Mouse (Mus musculus): ENCODE measurements around the gene Ppfibp2.

Gene Ppfibp2

DNA sequence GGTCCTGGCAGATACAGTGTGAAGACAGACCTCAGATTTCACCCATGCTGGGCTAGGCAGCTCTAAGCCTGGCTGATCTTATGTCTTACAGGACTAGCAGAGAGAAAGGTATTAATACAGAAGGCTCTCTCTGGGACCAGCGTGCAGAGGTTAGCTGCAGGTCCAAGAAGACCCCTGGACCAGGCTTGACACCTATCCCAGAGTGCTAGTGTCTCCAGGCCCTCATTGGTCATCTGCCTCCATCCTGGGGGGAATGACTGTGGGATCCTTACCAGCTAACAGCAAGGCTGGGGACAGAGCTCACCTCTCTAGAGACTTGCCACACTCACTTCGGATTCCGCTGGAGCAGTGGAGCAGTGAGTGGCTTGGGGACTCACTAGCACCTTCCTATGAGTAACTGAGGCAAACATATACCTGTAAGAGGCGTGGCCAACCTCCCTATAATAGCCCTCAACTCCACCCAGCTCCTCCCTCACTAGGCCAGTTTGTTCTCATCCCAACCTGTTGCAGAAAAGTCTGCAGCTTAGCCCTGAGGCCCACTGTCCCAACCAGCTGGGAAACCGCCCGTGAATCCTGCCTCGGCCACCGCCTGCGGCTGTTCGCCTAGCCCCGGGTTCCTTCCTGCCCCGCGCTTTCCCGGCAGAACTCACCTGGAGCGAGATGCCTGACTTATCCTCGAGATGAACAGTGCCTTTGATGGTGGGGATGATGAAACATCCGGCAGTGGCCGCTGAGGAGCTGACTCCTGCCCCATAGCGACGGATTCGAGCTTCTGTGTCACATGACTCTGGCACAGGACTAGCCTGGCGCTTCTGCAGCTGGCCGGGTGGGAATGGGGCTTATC is 162.5 kb downstream of the Ppfibp2 start, which contains the start of gene Cyb5r2:
Cyb5r2 (minus strand) TSS at position 725 of the 844 bp plus-strand sequence.
- DNase-seq (ENCODE audit: low spot score): peak; percentile 76

DNA sequence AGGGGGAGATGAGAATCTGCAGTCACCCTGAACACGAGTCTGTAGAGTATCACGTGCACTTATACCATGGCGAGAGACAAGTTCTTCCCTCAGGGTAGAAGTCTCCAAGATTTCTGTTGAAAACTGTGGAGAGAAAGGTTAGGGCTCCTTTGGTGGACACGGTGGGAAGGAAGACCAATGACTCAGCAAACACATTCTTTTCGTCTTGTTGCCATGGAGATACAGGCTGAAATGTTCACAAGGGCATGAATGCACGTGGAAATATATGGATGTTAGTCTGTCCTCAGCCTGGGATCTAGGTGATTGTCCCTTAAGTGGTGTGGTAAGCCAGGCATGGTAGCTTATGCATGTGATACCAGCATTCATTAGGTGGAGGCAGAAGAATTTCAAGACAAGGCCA is 175.8 kb downstream of the Ppfibp2 start:
- no peak for DNase-seq (ENCODE audit: low spot score)

DNA sequence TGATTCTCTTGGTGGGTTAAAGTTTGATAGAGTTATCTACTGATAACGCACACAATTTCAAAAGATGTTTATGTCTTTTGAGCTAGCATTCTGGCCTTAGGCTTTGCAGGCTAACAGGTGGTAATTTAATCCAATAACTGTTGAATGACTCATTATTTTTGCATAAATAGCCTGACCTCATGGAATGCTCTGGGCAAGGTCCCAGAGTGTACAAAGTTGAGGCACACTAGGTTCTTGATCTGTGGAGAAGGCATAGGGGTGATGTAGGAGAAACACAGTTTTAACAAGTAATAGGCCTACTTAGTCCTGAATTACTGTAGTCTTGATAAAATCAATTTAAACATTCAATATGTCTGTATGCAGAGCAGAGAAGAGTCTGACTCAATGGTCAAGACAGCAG is 183.2 kb downstream of the Ppfibp2 start:
- no peak for DNase-seq (ENCODE audit: low spot score)

DNA sequence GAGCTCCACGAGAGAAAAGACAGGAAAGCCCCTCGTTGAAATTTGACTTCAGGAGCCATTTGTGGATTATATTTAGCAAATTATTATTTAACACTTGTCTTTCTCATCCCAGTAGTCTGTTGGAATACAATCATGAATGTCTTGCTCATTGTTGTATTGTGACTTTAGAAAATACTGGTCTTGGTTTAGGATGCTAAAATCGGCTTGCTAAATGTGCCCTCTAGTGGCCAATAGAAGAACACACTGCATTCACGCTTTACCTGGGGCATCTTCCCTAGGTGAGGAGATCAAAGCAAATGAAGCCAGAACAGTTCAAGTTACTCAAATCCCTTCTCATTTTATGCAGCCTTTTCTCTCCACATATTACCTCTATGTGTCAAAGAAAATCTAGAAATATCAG is 184.6 kb downstream of the Ppfibp2 start:
- peak; percentile 52 for DNase-seq (ENCODE audit: low spot score)

DNA sequence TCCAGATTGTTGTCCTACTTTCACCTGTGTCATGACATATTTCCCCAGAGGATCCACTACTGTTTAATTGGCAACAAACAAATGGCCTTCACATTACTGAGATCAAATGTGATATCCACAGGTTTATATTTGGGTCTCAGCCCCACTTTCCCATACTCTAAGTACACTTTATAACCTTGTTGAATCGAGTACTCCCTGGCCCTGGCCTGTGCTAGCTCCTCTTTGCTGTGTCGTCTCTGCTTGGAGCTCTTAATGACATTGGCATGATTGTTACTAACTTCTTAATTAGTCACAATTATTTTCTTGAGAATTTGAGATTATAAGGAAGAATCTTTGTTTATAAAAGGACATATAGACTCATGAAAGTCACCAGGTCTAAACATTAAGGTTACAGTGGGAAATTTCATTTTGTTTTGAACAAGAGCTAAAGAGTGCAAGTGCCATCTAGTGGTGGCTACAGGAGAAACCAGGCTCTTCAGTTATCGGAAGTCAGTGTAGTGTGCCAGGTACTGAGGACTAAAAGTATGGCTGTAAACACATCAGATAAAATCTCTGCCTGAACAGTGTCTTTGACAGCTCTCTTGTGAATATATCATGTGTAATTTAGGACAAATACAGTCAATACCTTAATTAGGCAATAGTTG is 193.1 kb downstream of the Ppfibp2 start:
- peak; percentile 67 for DNase-seq (ENCODE audit: low spot score)

DNA sequence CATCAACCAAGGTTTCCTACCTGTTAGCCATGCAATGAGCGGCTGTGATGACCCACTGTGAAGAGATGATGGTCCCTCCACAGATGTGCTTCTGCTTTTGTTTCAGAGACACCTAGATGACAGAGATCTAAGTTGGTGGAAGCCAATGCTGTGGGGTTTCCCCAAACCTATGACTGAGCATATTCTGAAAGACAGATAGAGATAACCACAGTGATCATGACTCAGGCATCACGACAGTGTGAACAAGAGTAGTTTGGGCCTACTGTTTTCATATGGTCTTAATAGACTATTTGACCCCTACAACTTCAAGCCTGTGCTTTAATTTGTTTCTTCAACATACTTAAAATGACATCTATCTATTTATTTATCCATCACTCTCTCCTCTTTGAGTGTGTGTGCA is 201.5 kb downstream of the Ppfibp2 start:
- no peak for DNase-seq (ENCODE audit: low spot score)
